Comparison of ENCODE assay signal across 9 mouse cellular contexts in genomic region chr14:93734077-93734673, GRCm38 (mm10).
DNase-seq lines count a peak whose midpoint lies in the region; ATAC-seq and TF ChIP-seq lines count a peak whose summit lies in the region.
"Had no signal": no experiment of that assay in that cellular context is flagged by ENCODE, and none has a peak within 500 bp of the region (broad histone marks: within the 10 kb centered on the region; RNA-seq: fewer than 3 reads in every experiment).

No protein-coding gene starts in this region.

- peak; percentile 72 for ATAC-seq in hindbrain, embryonic 16.5 days

- TF ChIP-seq POLR2A in cortical plate, adult 2 months (IDR thresholded peaks at IDR 0.05; ENCODE audit: extremely low read depth, insufficient read depth, low read length), result no peak

- H3K36me3 ChIP-seq in hindbrain, embryonic 16.5 days (ENCODE audit: control insufficient read depth, insufficient read depth, low read length), result no peaks in the 10 kb centered on the region
- H3K36me3 ChIP-seq: liver, embryonic 15.5 days had no signal

- intact Hi-C loops in left cerebral cortex, adult 2 months (cut with DNase I), result no loop called here
- intact Hi-C loops in left cerebral cortex, postnatal 10 days (cut with DNase I), result no loop called here

- H3K9ac ChIP-seq in hindbrain, embryonic 16.5 days (ENCODE audit: low read depth, low read length), result no peak overlapping the region
- H3K9ac ChIP-seq: liver, embryonic 15.5 days had no signal

- H3K27ac ChIP-seq in left cerebral cortex, adult 2 months, result peak overlapping the region; percentile 55
- 0 out of 2 replicates have a peak overlapping the region, but pooled peaks have one; percentile 49 for H3K27ac ChIP-seq in cortical plate, adult 2 months (ENCODE audit: insufficient read depth, low read length)
- no peak overlapping the region for H3K27ac ChIP-seq in hindbrain, embryonic 16.5 days (ENCODE audit: low read depth, low read length)
- H3K27ac ChIP-seq: layer of hippocampus, adult 2 months; liver, embryonic 15.5 days had no signal

- DNase-seq in left cerebral cortex, adult 2 months (ENCODE audit: extremely low spot score in 1 of 2, low spot score in 2 of 2), result no peak
- no peak for DNase-seq in left cerebral cortex, postnatal 10 days (ENCODE audit: extremely low spot score in 1 of 2, low spot score in 2 of 2)
- peak; percentile 35 for DNase-seq in heart, adult 8-10 months (ENCODE audit: low spot score)
- no peak for DNase-seq in right cerebral cortex, postnatal 4 days
- no peak for DNase-seq in left cerebral cortex, adult 18-20 months (ENCODE audit: low spot score in 2 of 2)

- H3K4me2 ChIP-seq in hindbrain, embryonic 16.5 days (ENCODE audit: low read length), result no peak overlapping the region
- H3K4me2 ChIP-seq: liver, embryonic 15.5 days had no signal

- H3K4me1 ChIP-seq in cortical plate, adult 2 months (ENCODE audit: control insufficient read depth, insufficient read depth, low read length), result no peaks in the 10 kb centered on the region
- no peaks in the 10 kb centered on the region; the same call in 1 of the 2 replicates for H3K4me1 ChIP-seq in hindbrain, embryonic 16.5 days (ENCODE audit: control insufficient read depth, insufficient read depth, low read depth, low read length)
- H3K4me1 ChIP-seq: liver, embryonic 15.5 days had no signal

- TF ChIP-seq CTCF in left cerebral cortex, adult 2 months (IDR thresholded peaks at IDR 0.05), result no peak
- no peak for TF ChIP-seq CTCF in cortical plate, adult 2 months (IDR thresholded peaks at IDR 0.05; ENCODE audit: extremely low read depth, insufficient read depth, low read length)

- WGBS in hindbrain, embryonic 16.5 days, result 63% methylated on average over 10 of the region's 10 CpGs

- no peaks in the 10 kb centered on the region for H3K27me3 ChIP-seq in hindbrain, embryonic 16.5 days (replicated peaks; ENCODE audit: control insufficient read depth, insufficient read depth, low read length)
- H3K27me3 ChIP-seq: liver, embryonic 15.5 days had no signal

- no peak overlapping the region for H3K4me3 ChIP-seq in left cerebral cortex, adult 2 months
- no peak overlapping the region for H3K4me3 ChIP-seq in cortical plate, adult 2 months (ENCODE audit: insufficient read depth, low read length)
- no peak overlapping the region for H3K4me3 ChIP-seq in hindbrain, embryonic 16.5 days (ENCODE audit: low read length)
- H3K4me3 ChIP-seq: layer of hippocampus, adult 2 months; liver, embryonic 15.5 days had no signal

- H3K9me3 ChIP-seq in hindbrain, embryonic 16.5 days (ENCODE audit: control insufficient read depth, low read length), result no peaks in the 10 kb centered on the region
- H3K9me3 ChIP-seq: liver, embryonic 15.5 days had no signal
